Mouse (Mus musculus) layer of hippocampus, adult 2 months (tissue): ENCODE data around the gene Gpr39. TPM values are rescaled to one million over a fixed set of nuclear protein-coding genes. Genes with fewer than 3 reads are reported as not detected.
"Not testable (repeated sequence)": the region's sequence is repeated elsewhere in the genome, so short reads cannot be mapped to it uniquely, and the experiment has no call there.

Source experiments
- DNase-seq, 2 experiments: peaks; one replicate each; pipeline ENCODE4 v3.0.0; 2022; ENCODE audit warnings: low spot score in 2 of 2
- H3K27ac ChIP-seq: fragments of 200-600 bp; 2 replicates; pipeline ENCODE4 v1.8.1; 2022
- H3K4me3 ChIP-seq: fragments of 200-600 bp; 2 replicates; pipeline ENCODE4 v1.8.1; 2022; ENCODE audit warnings: mild to moderate bottlenecking
- CTCF ChIP-seq: fragments of 200-600 bp; conservative IDR thresholded peaks from 2 replicates; pipeline ENCODE4 v1.8.1; 2022; ENCODE audit warnings: antibody characterized with exemption, mild to moderate bottlenecking, moderate library complexity
- long read RNA-seq, 2 experiments: library from polyadenylated mRNA; stranded (forward); transcript quantifications; one replicate each; pipeline ENCODE4 v2.0.0; 2021; ENCODE audit warnings: borderline mapping rate in 2 of 2
- total RNA-seq, 2 experiments: library from RNA; stranded (reverse); gene quantifications; 2 replicates each; pipeline ENCODE4 v1.2.3; 2021

The Gpr39 gene
- under 1 TPM in 1 of 2 experiments, not detected in 1; 0.22 TPM for total RNA-seq
- long read RNA-seq, experiment 1 = 0 reads
- long read RNA-seq, experiment 2 = 0 reads

DNA sequence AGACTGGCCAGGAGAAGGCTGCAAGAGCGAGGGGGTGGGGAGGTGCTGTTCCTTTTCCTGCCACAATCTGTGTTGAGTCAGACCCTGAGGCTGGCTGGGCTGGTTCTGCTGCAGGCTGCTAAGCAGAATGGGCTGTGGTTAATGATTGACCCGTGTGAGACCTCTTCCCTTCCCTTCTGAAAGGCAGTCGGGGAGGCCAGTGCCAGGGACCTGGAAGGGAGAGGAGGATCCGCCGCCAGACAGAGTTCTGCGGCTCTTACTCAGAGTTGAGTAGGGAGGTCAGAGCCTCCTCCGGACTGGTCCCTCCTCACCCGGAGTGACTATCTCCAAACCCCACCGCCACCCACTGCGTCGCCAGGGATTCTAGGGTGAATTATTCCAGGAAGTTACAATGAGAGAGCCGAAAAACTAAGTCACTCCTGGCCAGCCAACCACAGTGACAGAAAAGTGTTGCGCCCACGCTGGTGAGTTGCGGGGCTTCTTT, at the start of gene Gpr39:
Gene Gpr39 (plus strand): TSS at position 206 of the 484 bp plus-strand sequence.
- Histone ChIP-seq H3K27ac (no peak within 1 kb of the TSS), H3K4me3 (no peak within 1 kb of the TSS)
- TF ChIP-seq CTCF = no peak
- DNase-seq = no peak

- TF ChIP-seq CTCF = no peak
- H3K4me3 ChIP-seq = no peak overlapping the region
- peak in 1 of 2 experiments; percentile 5 for DNase-seq
- no peak overlapping the region for H3K27ac ChIP-seq
Measured at GRCm38 (mm10) chr1:125639501-125640253, 37.1 kb upstream of the Gpr39 start.

DNA sequence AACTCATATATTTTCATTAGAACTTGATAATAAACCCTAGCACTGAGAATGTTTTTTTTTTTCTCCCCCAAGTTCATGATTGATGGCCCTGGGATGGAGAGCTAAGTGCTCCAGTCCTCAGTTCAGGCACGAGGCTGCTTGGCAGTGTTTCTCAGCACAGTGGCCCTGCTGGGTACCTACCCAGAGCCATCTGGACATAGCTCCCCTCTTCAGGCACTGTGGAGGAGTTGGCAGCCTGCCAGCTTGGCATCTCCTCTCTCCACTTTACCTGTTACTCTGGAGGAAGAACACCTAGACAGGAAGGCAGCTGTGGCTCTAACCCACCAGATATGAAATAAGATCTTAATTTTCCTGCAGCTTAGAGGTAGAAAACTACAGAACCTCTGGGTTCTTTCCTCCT, 33.2 kb upstream of the Gpr39 start:
- no peak overlapping the region for H3K4me3 ChIP-seq
- no peak overlapping the region for H3K27ac ChIP-seq
- DNase-seq = no peak
- no peak for TF ChIP-seq CTCF

- H3K27ac ChIP-seq, H3K4me3 ChIP-seq, DNase-seq: not testable (repeated sequence)
- peak; percentile 35 for TF ChIP-seq CTCF
Measured at GRCm38 (mm10) chr1:125646816-125647215, 30.0 kb upstream of the Gpr39 start.

- DNase-seq = no peak
- H3K4me3 ChIP-seq = no peak overlapping the region
- no peak for TF ChIP-seq CTCF
- no peak overlapping the region for H3K27ac ChIP-seq
Measured at GRCm38 (mm10) chr1:125648011-125648410, 28.8 kb upstream of the Gpr39 start.

GRCm38 (mm10) chr1:125649056-125649455, 27.7 kb upstream of the Gpr39 start:
- Histone ChIP-seq H3K4me3 (no peak overlapping the region), H3K27ac (no peak overlapping the region)
- no peak for TF ChIP-seq CTCF
- no peak for DNase-seq

DNA sequence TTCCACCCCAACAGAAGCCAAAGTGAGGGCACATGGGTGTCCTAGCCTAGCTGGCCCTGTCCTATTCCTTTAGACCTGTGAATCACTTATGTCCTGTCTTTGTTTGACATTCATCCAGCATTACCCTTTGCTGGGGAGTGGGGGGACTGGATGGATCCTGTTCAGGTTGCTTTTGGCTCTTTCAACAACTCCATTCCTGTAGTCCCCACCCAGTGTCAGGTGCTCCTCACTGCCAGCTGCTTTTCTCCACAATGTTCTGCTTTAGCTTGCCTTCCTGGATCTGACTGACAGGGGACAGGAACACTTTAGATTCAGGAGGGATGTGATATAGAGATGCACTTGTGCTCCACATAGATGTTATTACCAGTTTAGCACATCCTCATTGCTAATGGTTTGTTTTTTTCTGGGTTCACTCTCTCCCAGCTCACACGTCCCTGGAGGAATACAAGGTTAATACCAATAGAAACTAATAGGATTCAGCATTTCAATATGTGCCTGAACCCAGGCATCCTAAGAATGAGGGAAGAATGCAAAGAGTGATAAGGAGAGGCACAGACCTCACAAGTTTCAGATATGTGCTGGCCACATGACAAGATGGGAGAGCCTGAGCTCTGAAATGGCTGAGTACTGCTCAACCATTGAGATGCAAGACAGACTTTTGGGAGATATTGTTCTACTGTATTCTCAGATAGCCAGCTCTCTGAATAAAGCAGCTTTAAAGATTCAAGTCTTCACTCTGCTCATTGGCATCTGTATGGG, 23.8 kb upstream of the Gpr39 start:
- DNase-seq = no peak
- no peak overlapping the region for H3K4me3 ChIP-seq
- no peak overlapping the region for H3K27ac ChIP-seq
- no peak for TF ChIP-seq CTCF

- TF ChIP-seq CTCF = no peak
- Histone ChIP-seq H3K4me3 (no peak overlapping the region), H3K27ac (no peak overlapping the region)
- DNase-seq = no peak
Measured at GRCm38 (mm10) chr1:125657416-125657815, 19.4 kb upstream of the Gpr39 start.

DNA sequence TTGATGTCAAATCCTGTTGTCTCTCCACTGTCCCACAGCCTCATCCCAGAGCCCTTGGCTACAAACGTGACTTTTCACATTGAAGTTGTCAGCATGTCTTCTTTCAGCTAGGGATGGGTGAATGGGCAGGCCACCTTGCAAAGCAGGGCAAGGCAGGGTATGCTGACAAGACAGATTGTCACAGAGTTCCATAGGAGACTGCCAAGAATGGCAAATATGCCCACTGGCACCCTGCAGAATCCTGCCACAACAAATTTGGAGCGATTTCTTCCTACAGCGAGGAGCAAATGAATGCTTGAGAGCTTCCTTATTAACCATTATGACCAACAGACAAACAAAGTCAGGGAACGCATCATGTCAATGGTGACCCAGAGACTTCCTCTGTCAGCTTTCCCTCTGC, 16.6 kb upstream of the Gpr39 start:
- H3K27ac ChIP-seq = no peak overlapping the region
- no peak for DNase-seq
- TF ChIP-seq CTCF = no peak
- no peak overlapping the region for H3K4me3 ChIP-seq

DNA sequence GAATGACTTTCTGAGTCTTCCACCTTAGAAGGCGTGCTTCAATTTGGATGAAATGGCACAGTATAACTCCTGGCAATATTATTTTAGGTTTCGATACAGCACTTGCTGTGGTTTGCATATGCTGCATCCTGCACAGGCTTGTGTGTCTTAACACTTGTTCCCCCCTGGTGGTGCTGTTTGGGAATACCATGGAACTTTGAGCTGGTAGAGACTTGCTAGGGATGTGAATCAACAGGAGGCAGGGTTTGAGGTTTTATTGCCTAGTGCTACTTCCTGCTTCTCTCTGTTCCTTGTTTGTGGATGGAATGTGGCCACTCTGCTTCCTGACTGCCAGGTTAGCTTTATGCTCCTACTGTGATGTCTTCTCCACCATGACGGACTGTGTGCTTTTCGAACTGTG, 15.9 kb upstream of the Gpr39 start:
- no peak for TF ChIP-seq CTCF
- H3K27ac ChIP-seq = no peak overlapping the region
- no peak overlapping the region for H3K4me3 ChIP-seq
- no peak for DNase-seq

- DNase-seq = no peak
Measured at GRCm38 (mm10) chr1:125662058-125662457, 14.7 kb upstream of the Gpr39 start.

GRCm38 (mm10) chr1:125662660-125663059, 14.1 kb upstream of the Gpr39 start:
- TF ChIP-seq CTCF = no peak
- H3K4me3 ChIP-seq = no peak overlapping the region
- no peak overlapping the region for H3K27ac ChIP-seq
- no peak for DNase-seq

More at GRCm38 (mm10) chr1:125662058-125662457, 14.7 kb upstream of the Gpr39 start:
- Histone ChIP-seq H3K4me3 (no peak overlapping the region), H3K27ac (no peak overlapping the region)
- TF ChIP-seq CTCF = no peak

DNA sequence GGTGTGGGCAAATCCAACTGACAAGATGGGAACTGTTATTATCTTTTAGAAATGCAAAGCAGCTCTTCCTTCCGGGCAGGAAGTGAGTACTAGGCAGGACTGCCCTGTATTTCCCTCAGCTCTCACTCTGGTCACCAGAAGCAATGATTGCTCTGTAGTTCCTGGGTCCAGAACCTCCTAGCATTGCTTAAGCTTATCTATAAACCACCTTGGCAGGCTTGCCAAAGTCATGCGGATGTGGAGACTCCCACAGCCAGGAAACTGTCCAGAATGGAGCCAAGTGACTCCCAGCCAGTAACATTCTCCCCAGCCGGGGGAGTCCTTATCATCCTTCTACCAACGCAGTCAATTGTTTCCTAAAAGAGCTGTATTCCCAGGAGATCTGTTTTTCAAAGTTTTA, 13.7 kb upstream of the Gpr39 start:
- no peak for TF ChIP-seq CTCF
- H3K4me3 ChIP-seq = no peak overlapping the region
- no peak overlapping the region for H3K27ac ChIP-seq
- DNase-seq = no peak
